Mouse (Mus musculus) heart, adult 18-20 months (tissue): ENCODE results near the gene Stat5b. TPM values are rescaled to one million over a fixed set of nuclear protein-coding genes. Genes with fewer than 3 reads are reported as not detected.

Experiments used
- DNase-seq, 2 experiments: peaks; one replicate each; pipeline ENCODE4 v3.0.0; 2021 to 2022; ENCODE audit warnings: mixed read lengths in 1 of 2
- total RNA-seq, 2 experiments: library from RNA; stranded (reverse); gene quantifications; 2 replicates each; pipeline ENCODE4 v1.2.3; 2021

The Stat5b gene
- total RNA-seq, 2 experiments from 2014 or later, result 55.0 to 60.1 TPM

DNA sequence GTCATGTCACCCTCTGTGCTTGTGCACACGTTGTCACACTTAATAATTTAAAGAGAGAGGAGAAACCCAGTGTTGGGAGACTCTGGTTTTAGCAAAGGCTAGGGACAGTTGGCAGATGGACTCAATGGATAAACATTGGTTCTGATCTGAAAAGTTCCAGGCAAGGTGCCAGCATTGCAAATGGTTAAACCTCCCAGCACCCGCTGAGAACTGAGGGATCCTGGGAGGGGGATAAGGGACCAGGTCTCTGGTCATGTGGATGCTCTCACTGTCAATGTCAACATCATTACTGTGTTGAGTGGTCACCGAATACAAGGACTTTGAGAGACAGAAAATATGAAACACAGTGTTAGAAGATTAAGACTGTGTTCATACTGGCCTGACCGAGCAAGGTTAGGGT lies 33.7 kb downstream of the Stat5b start:
- DNase-seq, result no peak

DNA sequence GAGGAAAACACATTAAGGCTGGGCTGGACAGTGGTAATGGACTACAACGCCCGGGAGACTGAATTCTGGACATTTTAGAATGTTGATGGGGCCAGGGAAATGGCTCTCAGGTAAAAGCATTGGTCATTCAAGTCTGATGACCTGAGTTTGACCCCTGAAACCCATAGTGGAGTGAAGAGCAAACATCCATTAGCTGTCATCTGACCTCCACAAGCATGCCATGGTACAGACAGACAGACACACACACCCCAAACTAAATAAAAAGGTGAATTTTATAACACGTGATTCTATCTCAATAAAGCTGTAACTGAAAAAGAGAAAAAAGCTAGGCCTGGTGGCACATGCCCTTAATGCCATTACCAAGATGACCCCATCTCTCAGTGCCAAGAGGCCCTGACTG lies 34.2 kb downstream of the Stat5b start:
- DNase-seq, result no peak

GRCm38 (mm10) chr11:100814498-100814897 lies 36.0 kb downstream of the Stat5b start:
- peak; percentile 81 to 87 for DNase-seq

DNA sequence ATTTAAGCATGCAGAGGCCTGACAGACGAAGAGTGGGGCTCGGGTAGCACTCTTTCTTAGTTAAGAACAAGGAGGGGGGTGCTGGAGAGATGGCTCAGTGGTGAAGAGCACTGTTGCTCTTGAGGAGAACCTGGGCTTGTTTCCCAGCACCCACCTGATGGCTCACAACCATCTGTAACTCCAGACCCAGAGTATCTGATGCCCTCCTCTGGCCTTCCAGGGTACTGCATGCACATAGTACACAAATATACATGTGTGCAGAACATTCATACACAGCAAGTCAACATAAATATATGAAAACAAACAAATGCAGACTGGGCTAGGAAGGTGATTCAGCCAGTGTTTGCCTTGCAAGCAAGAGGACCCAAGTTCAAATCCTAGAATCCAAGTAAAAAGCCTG lies 39.4 kb downstream of the Stat5b start:
- no peak for DNase-seq

DNA sequence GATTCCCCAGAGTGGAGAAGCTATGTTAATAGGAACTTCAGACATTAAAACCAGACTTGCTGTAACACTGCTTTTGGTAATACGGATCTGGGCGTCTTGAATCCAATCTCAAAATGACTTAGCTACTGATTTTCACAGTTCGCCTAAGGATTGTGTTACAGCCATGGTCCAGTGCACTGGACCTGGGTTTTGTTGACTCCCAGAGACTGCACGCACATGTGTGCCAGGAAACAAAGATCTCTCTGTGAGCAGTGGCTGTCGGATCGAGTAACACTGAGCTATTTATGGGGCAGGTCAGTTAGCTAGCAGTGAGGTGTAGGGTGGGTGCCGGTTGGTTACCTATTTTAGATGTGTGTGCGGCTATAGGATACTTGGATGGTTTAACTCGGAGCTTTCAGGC lies 40.0 kb downstream of the Stat5b start:
- DNase-seq, result peak in 1 of 2 experiments; percentile 57

GRCm38 (mm10) chr11:100806380-100807305 lies 43.9 kb downstream of the Stat5b start:
- no peak for DNase-seq

GRCm38 (mm10) chr11:100805535-100805934 lies 45.0 kb downstream of the Stat5b start:
- peak; percentile 54 to 56 for DNase-seq

DNA sequence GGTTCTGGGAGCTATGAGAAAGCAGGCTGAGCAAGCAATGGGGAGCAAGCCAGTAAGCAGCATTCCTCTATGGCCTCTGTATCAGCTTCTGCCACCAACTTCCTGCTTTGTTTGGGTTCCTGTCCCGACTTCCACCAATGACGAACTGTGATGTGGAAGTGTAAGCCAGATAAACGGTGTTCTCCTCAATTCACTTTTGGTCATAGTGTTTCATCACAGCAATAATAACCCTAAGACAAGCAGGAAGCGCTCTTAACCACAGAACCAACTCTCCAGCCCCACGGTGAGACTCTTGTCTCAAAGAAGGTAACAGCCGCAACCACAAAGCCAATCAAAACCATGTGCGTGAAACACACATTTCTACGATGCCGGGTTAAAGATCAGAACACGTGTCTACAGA lies 46.1 kb downstream of the Stat5b start:
- DNase-seq, result no peak

DNA sequence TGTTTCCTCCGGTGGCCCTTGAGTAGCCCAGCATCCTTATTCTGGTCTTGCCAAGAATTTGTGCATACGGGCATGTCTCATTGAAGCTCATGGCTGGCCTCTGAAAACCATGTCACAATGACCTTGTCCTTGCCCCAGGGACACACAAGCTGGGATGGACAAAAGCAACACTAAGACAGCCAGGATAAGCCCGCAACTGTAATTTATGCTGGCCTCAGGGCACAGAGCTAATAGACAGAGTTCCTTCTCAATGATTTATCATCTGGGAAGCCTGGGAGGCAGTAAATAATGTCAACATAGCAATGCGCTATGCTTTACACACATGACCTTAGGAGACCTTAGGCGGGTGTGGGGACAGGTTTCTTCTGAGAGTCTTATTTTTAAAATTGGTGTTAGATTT lies 51.1 kb downstream of the Stat5b start:
- no peak for DNase-seq

GRCm38 (mm10) chr11:100796585-100796984 lies 53.9 kb downstream of the Stat5b start:
- DNase-seq, result no peak

DNA sequence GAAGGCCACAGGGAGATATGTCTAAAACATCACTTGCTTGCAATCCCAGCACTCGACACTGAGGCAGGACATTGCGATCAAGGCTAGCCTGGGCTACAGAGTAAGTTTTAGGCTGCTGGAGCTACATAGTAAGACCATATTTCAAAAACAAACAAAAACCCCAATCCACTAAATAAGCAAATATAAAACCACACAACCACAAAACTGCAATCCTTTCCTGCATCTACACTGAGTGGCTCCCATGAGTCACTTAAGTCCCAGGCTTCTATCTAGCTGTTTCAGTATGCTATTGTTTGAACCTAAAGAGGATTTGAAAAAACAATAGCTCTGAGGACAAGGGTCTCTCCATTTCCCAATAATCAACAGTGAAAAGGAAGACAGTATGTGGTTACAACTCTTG lies 55.1 kb downstream of the Stat5b start:
- DNase-seq, result no peak

DNA sequence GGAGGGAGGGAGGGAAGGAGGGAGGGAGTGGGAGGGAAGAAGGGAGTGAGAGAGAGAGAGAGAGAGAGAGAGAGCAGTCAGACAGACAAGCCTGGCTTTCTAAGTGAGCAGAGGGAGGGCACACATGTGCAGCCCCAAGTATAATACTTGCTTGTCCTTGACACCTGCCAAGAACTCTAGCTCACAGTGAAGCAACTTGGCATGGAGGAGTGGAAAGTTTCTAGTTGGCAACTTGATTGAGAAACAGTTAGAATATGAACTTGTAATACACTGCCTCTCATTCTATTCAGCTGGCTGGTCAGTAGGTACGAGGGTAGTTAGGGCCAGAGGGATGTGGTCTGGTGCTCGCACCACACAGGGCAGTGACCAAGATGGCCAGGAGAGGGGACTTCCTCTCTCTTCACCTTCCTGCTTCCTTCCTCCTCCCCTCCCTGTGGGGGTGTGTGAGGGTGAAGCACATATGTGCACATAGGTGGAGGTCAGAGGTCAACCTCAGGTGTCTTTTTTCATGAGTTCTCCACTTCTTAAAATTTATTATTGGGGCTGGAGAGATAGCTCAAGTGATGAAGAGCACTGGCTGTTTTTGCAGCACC lies 59.0 kb downstream of the Stat5b start:
- peak; percentile 77 to 82 for DNase-seq

- peak; percentile 81 to 83 for DNase-seq
These were observed 59.9 kb downstream of the Stat5b start for GRCm38 (mm10) chr11:100790644-100791043.

- no peak for DNase-seq
These were observed 60.8 kb downstream of the Stat5b start for GRCm38 (mm10) chr11:100789702-100790101.

GRCm38 (mm10) chr11:100785774-100786173 lies 64.8 kb downstream of the Stat5b start:
- no peak for DNase-seq

GRCm38 (mm10) chr11:100784286-100784685 lies 66.2 kb downstream of the Stat5b start:
- no peak for DNase-seq

DNA sequence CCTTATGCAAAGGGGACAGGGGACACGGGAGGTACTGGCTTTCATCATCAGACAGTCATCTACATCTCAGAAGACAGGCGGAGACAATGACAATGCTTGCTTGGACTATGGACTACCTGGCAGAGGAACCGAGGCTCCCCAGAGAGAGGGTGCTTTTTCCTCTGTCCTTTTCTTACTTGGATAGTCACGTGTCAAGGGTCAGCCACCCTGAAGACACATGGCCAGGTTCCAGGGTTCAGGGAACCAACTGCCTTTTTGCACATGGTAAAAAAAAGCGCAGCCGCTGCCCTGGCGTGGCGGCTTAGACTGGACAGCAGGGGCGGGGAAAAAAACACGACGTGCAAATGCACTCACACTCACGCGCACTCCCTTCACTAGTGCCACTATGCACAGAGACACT lies 68.0 kb downstream of the Stat5b start:
- DNase-seq, result no peak

- DNase-seq, result peak in 1 of 2 experiments; percentile 36
These were observed 68.6 kb downstream of the Stat5b start for GRCm38 (mm10) chr11:100781763-100782475.

DNA sequence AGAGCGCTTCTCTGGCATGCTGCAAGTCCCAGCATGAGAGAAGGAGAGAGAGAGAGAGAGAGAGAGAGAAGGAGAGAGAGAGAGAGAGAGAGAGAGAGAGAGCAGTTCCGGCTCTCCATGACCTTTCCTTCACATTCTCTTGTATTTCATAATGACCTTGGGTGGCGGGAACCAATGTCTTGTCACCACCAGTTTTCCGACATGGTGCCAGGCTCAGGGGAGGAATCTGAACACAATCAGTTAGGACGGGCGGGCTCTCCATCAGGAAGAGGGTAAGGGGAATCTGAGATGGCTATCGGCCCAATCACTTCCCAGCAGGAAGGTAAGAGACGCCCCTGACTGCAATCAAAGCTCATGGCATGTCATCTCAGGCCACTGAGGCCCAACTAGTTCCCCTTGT lies 70.3 kb downstream of the Stat5b start:
- no peak for DNase-seq

DNA sequence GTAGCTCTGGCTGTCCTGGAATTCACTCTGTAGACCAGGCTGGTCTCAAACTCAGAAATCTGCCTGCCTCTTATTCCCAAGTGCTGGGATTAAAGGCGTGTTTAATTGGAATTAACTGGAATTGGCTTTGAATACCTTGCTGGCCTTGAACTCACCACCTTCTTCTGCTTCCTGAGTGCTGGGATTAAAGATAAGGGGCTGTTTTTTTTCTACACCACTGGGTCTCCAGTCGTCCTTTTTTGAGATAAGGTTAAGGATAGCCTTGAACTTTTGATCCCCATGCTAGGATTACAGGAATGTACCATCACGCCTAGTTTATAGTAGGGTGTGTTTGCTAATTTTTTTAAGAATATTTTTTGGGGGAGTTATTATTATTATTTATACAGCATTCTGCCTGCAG lies 72.5 kb downstream of the Stat5b start:
- DNase-seq, result no peak

DNA sequence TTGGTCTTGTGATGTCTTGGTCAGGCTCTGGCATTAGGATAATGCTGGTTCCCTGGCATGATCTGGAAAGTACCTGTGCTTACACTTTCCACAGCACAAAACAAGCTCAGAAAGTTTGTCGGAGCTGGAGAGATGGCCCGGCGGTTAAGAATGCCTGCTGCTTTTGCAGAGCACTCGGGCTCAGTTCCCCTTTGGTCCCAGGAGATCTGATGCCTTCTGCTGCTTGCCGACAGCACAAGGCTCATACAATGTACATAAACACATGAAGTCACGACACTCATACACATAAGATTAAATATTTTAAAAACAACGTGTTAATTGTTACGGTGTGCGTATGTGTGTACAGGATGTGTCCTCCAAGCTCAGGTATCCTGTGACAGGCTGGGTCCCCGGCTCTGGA lies 74.6 kb downstream of the Stat5b start:
- no peak for DNase-seq

GRCm38 (mm10) chr11:100774261-100774660 lies 76.3 kb downstream of the Stat5b start:
- no peak for DNase-seq
